In genomic region chr13:59494619-59495262, GRCm38 (mm10) we compare ENCODE assay signal across 13 mouse cellular contexts.
A peak's percentile ranks its signal among the peaks of the same experiment; 100 is the strongest.
DNase-seq lines count a peak whose midpoint lies in the region; ATAC-seq and TF ChIP-seq lines count a peak whose summit lies in the region.
"Had no signal": no experiment of that assay in that cellular context is flagged by ENCODE, and none has a peak within 500 bp of the region (broad histone marks: within the 10 kb centered on the region; RNA-seq: fewer than 3 reads in every experiment).

No protein-coding gene starts in this region.

- CTCF ChIA-PET in Patski (lab: Charles Lee) = interaction anchor here (1.0 to 1.4 kb wide), 5 partner anchors 9 to 855 kb away, joined by 3 to 4 read pairs (median 3); no protein-coding TSS in a partner anchor

- in situ Hi-C loops in Patski (cut with MboI; ENCODE audit: low pct_unique_long_range_greater_than_20kb) = no loop called here

- no peak overlapping the region for H3K4me3 ChIP-seq in forebrain, embryonic 12.5 days (replicated peaks)
- no peak overlapping the region for H3K4me3 ChIP-seq in forebrain, embryonic 11.5 days (ENCODE audit: low read depth, low read length)
- H3K4me3 ChIP-seq in liver, embryonic 15.5 days (replicated peaks) = no peak overlapping the region
- no peak overlapping the region for H3K4me3 ChIP-seq in liver, embryonic 11.5 days (ENCODE audit: low read depth, low read length)
- H3K4me3 ChIP-seq in limb, embryonic 10.5 days = no peak overlapping the region
- H3K4me3 ChIP-seq: neural tube, embryonic 15.5 days had no signal

- H3K9me3 ChIP-seq in forebrain, embryonic 12.5 days = 0 out of 2 replicates have a peak, but pooled peaks cover 4% of the 10 kb centered on the region
- no peaks in the 10 kb centered on the region for H3K9me3 ChIP-seq in forebrain, embryonic 11.5 days (ENCODE audit: control insufficient read depth, low read length)
- H3K9me3 ChIP-seq in liver, embryonic 15.5 days (replicated peaks) = no peaks in the 10 kb centered on the region
- H3K9me3 ChIP-seq in liver, embryonic 11.5 days (ENCODE audit: control insufficient read depth, low read length) = no peaks in the 10 kb centered on the region
- H3K9me3 ChIP-seq in limb, embryonic 10.5 days (replicated peaks) = no peaks in the 10 kb centered on the region
- H3K9me3 ChIP-seq: neural tube, embryonic 15.5 days had no signal

- no peak for DNase-seq in forebrain, embryonic 11.5 days (ENCODE audit: low spot score)
- no peak for DNase-seq in liver, embryonic 11.5 days (ENCODE audit: low spot score)
- no peak for DNase-seq in Patski (ENCODE audit: low read depth, low spot score)
- peak; percentile 27 for DNase-seq in limb, embryonic 10.5 days (ENCODE audit: low spot score)
- DNase-seq in ovary, postnatal 14 days (ENCODE audit: low spot score) = no peak
- no peak for DNase-seq in spleen, postnatal 10 days (ENCODE audit: low spot score in 2 of 2)
- DNase-seq: adrenal gland, postnatal 25 days; embryo, embryonic 11 days; kidney, adult 9 months; lung, postnatal 4 days had no signal

- H3K4me2 ChIP-seq in forebrain, embryonic 12.5 days = no peak overlapping the region
- no peak overlapping the region for H3K4me2 ChIP-seq in forebrain, embryonic 11.5 days (ENCODE audit: low read depth, low read length, severe bottlenecking)
- H3K4me2 ChIP-seq in liver, embryonic 15.5 days = no peak overlapping the region
- H3K4me2 ChIP-seq in liver, embryonic 11.5 days = no peak overlapping the region
- H3K4me2 ChIP-seq: neural tube, embryonic 15.5 days had no signal

- peak; percentile 61 for TF ChIP-seq CTCF in Patski (IDR thresholded peaks at IDR 0.05)

- H3K27ac ChIP-seq in forebrain, embryonic 12.5 days = peak overlapping the region; percentile 2; the same call in 1 of the 2 replicates
- H3K27ac ChIP-seq in forebrain, embryonic 11.5 days (ENCODE audit: low read depth, low read length) = no peak overlapping the region
- no peak overlapping the region for H3K27ac ChIP-seq in liver, embryonic 15.5 days (replicated peaks)
- no peak overlapping the region for H3K27ac ChIP-seq in liver, embryonic 11.5 days (ENCODE audit: low read depth, low read length)
- H3K27ac ChIP-seq in limb, embryonic 10.5 days = no peak overlapping the region
- H3K27ac ChIP-seq: neural tube, embryonic 15.5 days had no signal

- peaks cover 6% of the 10 kb centered on the region for H3K4me1 ChIP-seq in forebrain, embryonic 12.5 days
- H3K4me1 ChIP-seq in forebrain, embryonic 11.5 days (replicated peaks; ENCODE audit: control insufficient read depth, insufficient read depth, low read length) = no peaks in the 10 kb centered on the region
- H3K4me1 ChIP-seq in liver, embryonic 15.5 days (replicated peaks) = peaks cover 12% of the 10 kb centered on the region
- H3K4me1 ChIP-seq in liver, embryonic 11.5 days (replicated peaks; ENCODE audit: control insufficient read depth, insufficient read depth, low read length) = no peaks in the 10 kb centered on the region; the same call in 1 of the 2 replicates
- H3K4me1 ChIP-seq in limb, embryonic 10.5 days = peaks cover 17% of the 10 kb centered on the region

- peaks cover 22% of the 10 kb centered on the region for H3K36me3 ChIP-seq in forebrain, embryonic 12.5 days (replicated peaks)
- no peaks in the 10 kb centered on the region for H3K36me3 ChIP-seq in forebrain, embryonic 11.5 days (ENCODE audit: control insufficient read depth, insufficient read depth, low read length)
- H3K36me3 ChIP-seq in liver, embryonic 15.5 days (replicated peaks) = peaks cover 17% of the 10 kb centered on the region
- H3K36me3 ChIP-seq in liver, embryonic 11.5 days (ENCODE audit: control insufficient read depth, insufficient read depth, low read length) = peaks cover 6% of the 10 kb centered on the region
- peaks cover 13% of the 10 kb centered on the region for H3K36me3 ChIP-seq in limb, embryonic 10.5 days

- no peaks in the 10 kb centered on the region for H3K27me3 ChIP-seq in forebrain, embryonic 12.5 days
- no peaks in the 10 kb centered on the region for H3K27me3 ChIP-seq in forebrain, embryonic 11.5 days (ENCODE audit: control insufficient read depth, insufficient read depth, low read length)
- no peaks in the 10 kb centered on the region for H3K27me3 ChIP-seq in liver, embryonic 15.5 days
- no peaks in the 10 kb centered on the region for H3K27me3 ChIP-seq in liver, embryonic 11.5 days (replicated peaks; ENCODE audit: control insufficient read depth, insufficient read depth, low read length)
- H3K27me3 ChIP-seq in Patski = no peaks in the 10 kb centered on the region
- no peaks in the 10 kb centered on the region for H3K27me3 ChIP-seq in limb, embryonic 10.5 days (ENCODE audit: low read depth, poor library complexity, severe bottlenecking)
- H3K27me3 ChIP-seq: neural tube, embryonic 15.5 days had no signal

- 87% methylated on average over 5 of the region's 5 CpGs for WGBS in forebrain, embryonic 12.5 days
- 85% methylated on average over 5 of the region's 5 CpGs for WGBS in forebrain, embryonic 11.5 days
- WGBS in liver, embryonic 15.5 days (ENCODE audit: insufficient replicate concordance) = 74% methylated on average over 5 of the region's 5 CpGs
- WGBS in liver, embryonic 11.5 days = 78% methylated on average over 5 of the region's 5 CpGs
- WGBS in limb, embryonic 10.5 days = 87% methylated on average over 5 of the region's 5 CpGs

- POLR2A ChIA-PET in Patski (lab: Charles Lee) = no interaction called here

- no peak overlapping the region for H3K9ac ChIP-seq in forebrain, embryonic 12.5 days
- no peak overlapping the region for H3K9ac ChIP-seq in forebrain, embryonic 11.5 days (ENCODE audit: low read length)
- no peak overlapping the region for H3K9ac ChIP-seq in liver, embryonic 15.5 days
- no peak overlapping the region for H3K9ac ChIP-seq in liver, embryonic 11.5 days (ENCODE audit: low read depth, low read length)
- H3K9ac ChIP-seq: neural tube, embryonic 15.5 days had no signal

- peak; percentile 46; the same call in 1 of the 2 replicates for ATAC-seq in forebrain, embryonic 12.5 days (ENCODE audit: low FRiP score)
- no peak for ATAC-seq in forebrain, embryonic 11.5 days (replicated peaks; ENCODE audit: low FRiP score)
- ATAC-seq in liver, embryonic 15.5 days (ENCODE audit: insufficient read depth) = peak; percentile 42; the same call in 1 of the 2 replicates
- ATAC-seq in liver, embryonic 11.5 days (replicated peaks; ENCODE audit: low FRiP score) = no peak
- ATAC-seq in Patski = no peak

Comparison
In these comparisons a context has a peak if more than half of its experiments do, and no peak if none do; other contexts are left out.
1. ATAC-seq: peak in forebrain, embryonic 12.5 days (single experiment) and liver, embryonic 15.5 days (single experiment); none in forebrain, embryonic 11.5 days (single experiment), liver, embryonic 11.5 days (single experiment) and Patski (single experiment).